Mouse (Mus musculus) granulocyte monocyte progenitor cell, adult 5-6 weeks (primary cell): ENCODE measurements around the gene Olfr106-ps. TPM values are rescaled to one million over a fixed set of nuclear protein-coding genes. Genes with fewer than 3 reads are reported as not detected.

Experiments used
- ATAC-seq: replicated peaks from 2 replicates; pipeline ENCODE4 v1.8.0; 2016; ENCODE audit warnings: mild to moderate bottlenecking, moderate TSS enrichment, inconsistent platforms; ENCODE audit not compliant: poor library complexity, severe bottlenecking
- total RNA-seq, 2 experiments: library from RNA; stranded (forward) in 1 of 2; stranded (reverse) in 1 of 2; fragments of 200-712, 200-1000 nt in 1 of 2; fragments of >200 nt in 1 of 2; fragmentation: Nextera tagmentation in 1 of 2; gene quantifications; 2 replicates each; pipeline ENCODE4 v1.2.3; 2014 to 2017

The Olfr106-ps gene
- total RNA-seq (2014; fragmentation: Nextera tagmentation) (not detected in 2 replicates), total RNA-seq (2017) (not detected in 2 replicates)

GRCm38 (mm10) chr17:37390093-37390492, at the start of gene Olfr106-ps:
Olfr106-ps (plus strand) TSS chr17:37390393.
- ATAC-seq: no peak

DNA sequence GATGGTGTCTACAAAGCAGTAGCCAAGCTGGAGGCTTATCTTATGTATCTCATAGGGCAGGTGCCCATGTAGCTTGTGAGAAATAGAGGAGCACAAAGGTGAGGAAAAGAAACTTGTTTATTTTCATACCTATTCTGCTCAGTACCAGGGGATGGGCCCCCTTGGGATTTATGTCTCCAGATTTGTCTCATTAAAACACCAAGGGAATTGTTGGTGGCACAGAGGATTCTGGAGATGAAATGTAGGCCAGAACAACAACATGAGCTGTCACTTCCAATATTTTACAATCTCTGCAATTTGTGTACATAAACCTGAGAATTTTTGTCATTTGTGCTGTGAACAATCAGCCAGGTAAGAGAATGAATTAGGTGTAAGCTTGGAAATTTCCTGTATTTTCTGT, 30.9 kb upstream of the Olfr106-ps start, which contains the start of gene Olfr104-ps:
Gene Olfr104-ps (plus strand): TSS at position 301 of the 400 bp plus-strand sequence.
- ATAC-seq: no peak

GRCm38 (mm10) chr17:37378733-37379132, 11.5 kb upstream of the Olfr106-ps start, which contains the start of gene Olfr105-ps:
Olfr105-ps (plus strand) TSS chr17:37379033.
- ATAC-seq: no peak

- ATAC-seq: no peak
Measured at GRCm38 (mm10) chr17:37398926-37399325, 8.7 kb downstream of the Olfr106-ps start, which contains the start of gene Olfr107. Olfr107 (plus strand) TSS chr17:37399226.

GRCm38 (mm10) chr17:37413380-37413779, 23.2 kb downstream of the Olfr106-ps start:
- no peak for ATAC-seq

- no peak for ATAC-seq
Measured at GRCm38 (mm10) chr17:37445180-37445579, 55.0 kb downstream of the Olfr106-ps start, which contains the start of gene Olfr108. Olfr108 (plus strand) TSS chr17:37445480.

Other genes with a start within 250 kb of the Olfr106-ps start
- not detected in 2 replicates for gene Olfr93, start 228.9 kb upstream of the Olfr106-ps start, total RNA-seq (2014; fragmentation: Nextera tagmentation)
- not detected in 2 replicates for gene Olfr93, start 228.9 kb upstream of the Olfr106-ps start, total RNA-seq (2017)
- gene Ubd, start 196.5 kb upstream of the Olfr106-ps start, total RNA-seq (2014; fragmentation: Nextera tagmentation): not detected in 2 replicates
- gene Ubd, start 196.5 kb upstream of the Olfr106-ps start, total RNA-seq (2017): not detected in 2 replicates
- not detected in 2 replicates for gene Olfr94, start 189.4 kb upstream of the Olfr106-ps start, total RNA-seq (2014; fragmentation: Nextera tagmentation)
- not detected in 2 replicates for gene Olfr94, start 189.4 kb upstream of the Olfr106-ps start, total RNA-seq (2017)
- gene Olfr95, start 177.3 kb upstream of the Olfr106-ps start, total RNA-seq (2014; fragmentation: Nextera tagmentation): not detected in 2 replicates
- not detected in 2 replicates for gene Olfr95, start 177.3 kb upstream of the Olfr106-ps start, total RNA-seq (2017)
- not detected in 2 replicates for gene Olfr96, start 170.2 kb upstream of the Olfr106-ps start, total RNA-seq (2014; fragmentation: Nextera tagmentation)
- gene Olfr96, start 170.2 kb upstream of the Olfr106-ps start, total RNA-seq (2017): not detected in 2 replicates
- not detected in 2 replicates for gene Olfr97, start 153.1 kb upstream of the Olfr106-ps start, total RNA-seq (2014; fragmentation: Nextera tagmentation)
- not detected in 2 replicates for gene Olfr97, start 153.1 kb upstream of the Olfr106-ps start, total RNA-seq (2017)
- gene Olfr98, start 126.6 kb upstream of the Olfr106-ps start, total RNA-seq (2014; fragmentation: Nextera tagmentation): not detected in 2 replicates
- gene Olfr98, start 126.6 kb upstream of the Olfr106-ps start, total RNA-seq (2017): not detected in 2 replicates
- gene H2-M3, start 120.2 kb upstream of the Olfr106-ps start, total RNA-seq (2014; fragmentation: Nextera tagmentation): 7.3 and 9.4 TPM in 2 replicates
- gene H2-M3, start 120.2 kb upstream of the Olfr106-ps start, total RNA-seq (2017): 16.9 and 23.6 TPM in 2 replicates
- not detected in 2 replicates for gene Olfr99, start 106.9 kb upstream of the Olfr106-ps start, total RNA-seq (2014; fragmentation: Nextera tagmentation)
- not detected in 2 replicates for gene Olfr99, start 106.9 kb upstream of the Olfr106-ps start, total RNA-seq (2017)
- gene Olfr101, start 86.1 kb upstream of the Olfr106-ps start, total RNA-seq (2014; fragmentation: Nextera tagmentation): not detected in 2 replicates
- not detected in 2 replicates for gene Olfr101, start 86.1 kb upstream of the Olfr106-ps start, total RNA-seq (2017)
- gene Olfr102, start 73.3 kb upstream of the Olfr106-ps start, total RNA-seq (2014; fragmentation: Nextera tagmentation): not detected in 2 replicates
- not detected in 2 replicates for gene Olfr102, start 73.3 kb upstream of the Olfr106-ps start, total RNA-seq (2017)
- gene Olfr103, start 50.7 kb upstream of the Olfr106-ps start, total RNA-seq (2014; fragmentation: Nextera tagmentation): not detected in 2 replicates
- not detected in 2 replicates for gene Olfr103, start 50.7 kb upstream of the Olfr106-ps start, total RNA-seq (2017)
- not detected in 2 replicates for gene Olfr104-ps, start 30.8 kb upstream of the Olfr106-ps start, total RNA-seq (2014; fragmentation: Nextera tagmentation)
- not detected in 2 replicates for gene Olfr104-ps, start 30.8 kb upstream of the Olfr106-ps start, total RNA-seq (2017)
- gene Olfr105-ps, start 11.4 kb upstream of the Olfr106-ps start, total RNA-seq (2014; fragmentation: Nextera tagmentation): not detected in 2 replicates
- not detected in 2 replicates for gene Olfr105-ps, start 11.4 kb upstream of the Olfr106-ps start, total RNA-seq (2017)
- gene Olfr107, start 8.8 kb downstream of the Olfr106-ps start, total RNA-seq (2014; fragmentation: Nextera tagmentation): not detected in 2 replicates
- not detected in 2 replicates for gene Olfr107, start 8.8 kb downstream of the Olfr106-ps start, total RNA-seq (2017)
- not detected in 2 replicates for gene Olfr108, start 55.1 kb downstream of the Olfr106-ps start, total RNA-seq (2014; fragmentation: Nextera tagmentation)
- gene Olfr108, start 55.1 kb downstream of the Olfr106-ps start, total RNA-seq (2017): not detected in 2 replicates
- gene Olfr109, start 68.5 kb downstream of the Olfr106-ps start, total RNA-seq (2014; fragmentation: Nextera tagmentation): not detected in 2 replicates
- gene Olfr109, start 68.5 kb downstream of the Olfr106-ps start, total RNA-seq (2017): not detected in 2 replicates
- gene H2-M2, start 93.2 kb downstream of the Olfr106-ps start, total RNA-seq (2014; fragmentation: Nextera tagmentation): not detected in 2 replicates
- not detected in 2 replicates for gene H2-M2, start 93.2 kb downstream of the Olfr106-ps start, total RNA-seq (2017)
- gene Olfr110, start 102.1 kb downstream of the Olfr106-ps start, total RNA-seq (2014; fragmentation: Nextera tagmentation): not detected in 2 replicates
- not detected in 2 replicates for gene Olfr110, start 102.1 kb downstream of the Olfr106-ps start, total RNA-seq (2017)
- not detected in 2 replicates for gene Olfr111, start 117.6 kb downstream of the Olfr106-ps start, total RNA-seq (2014; fragmentation: Nextera tagmentation)
- gene Olfr111, start 117.6 kb downstream of the Olfr106-ps start, total RNA-seq (2017): not detected in 2 replicates
- not detected in 2 replicates for gene Olfr112, start 179.1 kb downstream of the Olfr106-ps start, total RNA-seq (2014; fragmentation: Nextera tagmentation)
- not detected in 2 replicates for gene Olfr112, start 179.1 kb downstream of the Olfr106-ps start, total RNA-seq (2017)
- not detected in 2 replicates for gene Olfr113, start 187.3 kb downstream of the Olfr106-ps start, total RNA-seq (2014; fragmentation: Nextera tagmentation)
- not detected in 2 replicates for gene Olfr113, start 187.3 kb downstream of the Olfr106-ps start, total RNA-seq (2017)
- not detected in 2 replicates for gene Olfr114, start 202.3 kb downstream of the Olfr106-ps start, total RNA-seq (2014; fragmentation: Nextera tagmentation)
- not detected in 2 replicates for gene Olfr114, start 202.3 kb downstream of the Olfr106-ps start, total RNA-seq (2017)
- gene Olfr115, start 236.7 kb downstream of the Olfr106-ps start, total RNA-seq (2014; fragmentation: Nextera tagmentation): not detected in 2 replicates
- gene Olfr115, start 236.7 kb downstream of the Olfr106-ps start, total RNA-seq (2017): not detected in 2 replicates
- not detected in 2 replicates for gene Olfr116, start 236.8 kb downstream of the Olfr106-ps start, total RNA-seq (2014; fragmentation: Nextera tagmentation)
- not detected in 2 replicates for gene Olfr116, start 236.8 kb downstream of the Olfr106-ps start, total RNA-seq (2017)